Mouse (Mus musculus): Measurements from ENCODE around the gene Tes. TPM values are rescaled to one million over a fixed set of nuclear protein-coding genes. Genes with fewer than 3 reads are reported as not detected.
A peak's percentile ranks its signal among the peaks of the same experiment; 100 is the strongest.

The Tes gene
- polyA plus RNA-seq, 2 experiments: 54.2 to 69.1 TPM

- ATAC-seq (ENCODE audit: low FRiP score, low read depth) (no peak), DNase-seq (ENCODE audit: low spot score) (no peak)
- H3K4me3 ChIP-seq (replicated peaks; ENCODE audit: low read length): no peak overlapping the region
- no peaks in the 10 kb centered on the region for H3K27me3 ChIP-seq (ENCODE audit: control insufficient read depth, insufficient read depth, low read length)
- H3K9ac ChIP-seq (ENCODE audit: low read depth, low read length, severe bottlenecking): no peak overlapping the region
- H3K27ac ChIP-seq (replicated peaks; ENCODE audit: low read depth, low read length): no peak overlapping the region
- 98% methylated on average over 5 of the region's 5 CpGs for WGBS
- peaks cover 15% of the 10 kb centered on the region for H3K36me3 ChIP-seq (ENCODE audit: control insufficient read depth, insufficient read depth, low read length)
- TF ChIP-seq POLR2A (IDR thresholded peaks at IDR 0.05; ENCODE audit: borderline replicate concordance, extremely low read depth, insufficient read depth, insufficient read length): no peak
- H3K9me3 ChIP-seq (ENCODE audit: control insufficient read depth, low read length): no peaks in the 10 kb centered on the region
- no peak overlapping the region for H3K4me2 ChIP-seq (replicated peaks; ENCODE audit: low read depth, low read length, severe bottlenecking)
- H3K4me1 ChIP-seq (ENCODE audit: control insufficient read depth, insufficient read depth, low read length): no peaks in the 10 kb centered on the region
These were observed 41.5 kb downstream of the Tes start for GRCm38 (mm10) chr6:17106493-17106892.

- Histone ChIP-seq H3K4me1 (ENCODE audit: control insufficient read depth, insufficient read depth, low read length) (no peaks in the 10 kb centered on the region), H3K36me3 (ENCODE audit: control insufficient read depth, insufficient read depth, low read length) (peaks cover 6% of the 10 kb centered on the region; the same call in 1 of the 2 replicates), H3K27me3 (ENCODE audit: control insufficient read depth, insufficient read depth, low read length) (no peaks in the 10 kb centered on the region), H3K9me3 (ENCODE audit: control insufficient read depth, low read length) (no peaks in the 10 kb centered on the region), H3K4me2 (replicated peaks; ENCODE audit: low read depth, low read length, severe bottlenecking) (no peak overlapping the region), H3K9ac (ENCODE audit: low read depth, low read length, severe bottlenecking) (no peak overlapping the region), H3K27ac (replicated peaks; ENCODE audit: low read depth, low read length) (no peak overlapping the region), H3K4me3 (replicated peaks; ENCODE audit: low read length) (no peak overlapping the region)
- WGBS: 75% methylated on average over 4 of the region's 4 CpGs
- no peak for DNase-seq (ENCODE audit: low spot score)
- no peak for TF ChIP-seq POLR2A (IDR thresholded peaks at IDR 0.05; ENCODE audit: borderline replicate concordance, extremely low read depth, insufficient read depth, insufficient read length)
- ATAC-seq (ENCODE audit: low FRiP score, low read depth): no peak
These were observed 44.3 kb downstream of the Tes start for GRCm38 (mm10) chr6:17109204-17109603.

GRCm38 (mm10) chr6:17110564-17111100 lies 45.7 kb downstream of the Tes start:
- Histone ChIP-seq H3K4me3 (replicated peaks; ENCODE audit: low read length) (no peak overlapping the region), H3K27me3 (ENCODE audit: control insufficient read depth, insufficient read depth, low read length) (no peaks in the 10 kb centered on the region), H3K9me3 (ENCODE audit: control insufficient read depth, low read length) (no peaks in the 10 kb centered on the region), H3K9ac (ENCODE audit: low read depth, low read length, severe bottlenecking) (no peak overlapping the region; the same call in 1 of the 2 replicates), H3K36me3 (ENCODE audit: control insufficient read depth, insufficient read depth, low read length) (no peaks in the 10 kb centered on the region), H3K4me1 (ENCODE audit: control insufficient read depth, insufficient read depth, low read length) (0 out of 2 replicates have a peak, but pooled peaks cover 4% of the 10 kb centered on the region), H3K4me2 (replicated peaks; ENCODE audit: low read depth, low read length, severe bottlenecking) (no peak overlapping the region), H3K27ac (replicated peaks; ENCODE audit: low read depth, low read length) (0 out of 2 replicates have a peak overlapping the region, but pooled peaks have one; percentile 5)
- ATAC-seq (ENCODE audit: low FRiP score, low read depth) (no peak), DNase-seq (ENCODE audit: low spot score) (no peak)
- no peak for TF ChIP-seq POLR2A (IDR thresholded peaks at IDR 0.05; ENCODE audit: borderline replicate concordance, extremely low read depth, insufficient read depth, insufficient read length)
- WGBS: 51% methylated on average over 6 of the region's 6 CpGs

- Histone ChIP-seq H3K4me2 (replicated peaks; ENCODE audit: low read depth, low read length, severe bottlenecking) (no peak overlapping the region), H3K27me3 (ENCODE audit: control insufficient read depth, insufficient read depth, low read length) (no peaks in the 10 kb centered on the region), H3K4me1 (ENCODE audit: control insufficient read depth, insufficient read depth, low read length) (0 out of 2 replicates have a peak, but pooled peaks cover 4% of the 10 kb centered on the region), H3K36me3 (ENCODE audit: control insufficient read depth, insufficient read depth, low read length) (no peaks in the 10 kb centered on the region), H3K27ac (replicated peaks; ENCODE audit: low read depth, low read length) (no peak overlapping the region), H3K4me3 (replicated peaks; ENCODE audit: low read length) (no peak overlapping the region), H3K9me3 (ENCODE audit: control insufficient read depth, low read length) (no peaks in the 10 kb centered on the region), H3K9ac (ENCODE audit: low read depth, low read length, severe bottlenecking) (no peak overlapping the region)
- DNase-seq (ENCODE audit: low spot score): no peak
- no peak for ATAC-seq (ENCODE audit: low FRiP score, low read depth)
- no peak for TF ChIP-seq POLR2A (IDR thresholded peaks at IDR 0.05; ENCODE audit: borderline replicate concordance, extremely low read depth, insufficient read depth, insufficient read length)
- WGBS: 93% methylated on average over 1 of the region's 1 CpGs
These were observed 47.1 kb downstream of the Tes start for GRCm38 (mm10) chr6:17112081-17112480.

GRCm38 (mm10) chr6:17112990-17113389 lies 48.0 kb downstream of the Tes start:
- DNase-seq (ENCODE audit: low spot score): no peak
- Histone ChIP-seq H3K9me3 (ENCODE audit: control insufficient read depth, low read length) (no peaks in the 10 kb centered on the region), H3K9ac (ENCODE audit: low read depth, low read length, severe bottlenecking) (no peak overlapping the region), H3K27ac (replicated peaks; ENCODE audit: low read depth, low read length) (no peak overlapping the region), H3K4me1 (ENCODE audit: control insufficient read depth, insufficient read depth, low read length) (0 out of 2 replicates have a peak, but pooled peaks cover 4% of the 10 kb centered on the region), H3K4me2 (replicated peaks; ENCODE audit: low read depth, low read length, severe bottlenecking) (no peak overlapping the region), H3K4me3 (replicated peaks; ENCODE audit: low read length) (no peak overlapping the region), H3K36me3 (ENCODE audit: control insufficient read depth, insufficient read depth, low read length) (no peaks in the 10 kb centered on the region), H3K27me3 (ENCODE audit: control insufficient read depth, insufficient read depth, low read length) (no peaks in the 10 kb centered on the region)
- TF ChIP-seq POLR2A (IDR thresholded peaks at IDR 0.05; ENCODE audit: borderline replicate concordance, extremely low read depth, insufficient read depth, insufficient read length): no peak
- ATAC-seq (ENCODE audit: low FRiP score, low read depth): no peak
- 92% methylated on average over 2 of the region's 2 CpGs for WGBS

All from limb, embryonic 14.5 days (tissue).